Mouse (Mus musculus): ENCODE data around the gene Hoxd12.

Gene Hoxd12

DNA sequence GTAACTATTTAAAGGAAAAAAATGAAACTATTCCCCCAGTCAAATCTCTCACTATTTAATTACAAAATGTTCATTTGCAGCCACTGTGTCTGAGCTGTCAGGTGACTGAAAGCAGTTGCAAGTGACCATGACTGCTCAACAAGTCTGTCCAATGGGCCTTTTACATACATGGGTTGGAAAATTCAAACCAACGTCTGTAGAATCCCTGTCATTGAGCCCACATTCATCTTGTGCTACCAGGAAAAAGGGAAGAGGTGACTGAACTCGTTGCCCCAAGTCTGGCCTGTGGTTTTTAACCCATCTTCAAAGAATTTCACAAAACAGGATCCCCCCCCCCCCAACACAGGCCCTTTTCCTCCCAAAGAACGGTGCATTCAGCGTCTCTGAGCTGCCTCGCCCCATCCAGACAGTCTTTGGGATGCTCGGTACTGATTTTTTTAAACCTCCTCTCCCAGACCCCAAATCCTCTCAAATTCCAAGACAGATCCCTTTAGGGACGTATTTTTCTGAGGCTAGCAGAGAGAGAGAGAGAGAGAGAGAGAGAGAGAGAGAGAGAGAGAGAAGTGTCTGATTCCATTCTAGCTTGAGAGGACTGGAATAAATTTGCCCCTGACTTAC, 21.1 kb downstream of the Hoxd12 start:
- DNase-seq (ENCODE audit: low read depth, low spot score): no peak

DNA sequence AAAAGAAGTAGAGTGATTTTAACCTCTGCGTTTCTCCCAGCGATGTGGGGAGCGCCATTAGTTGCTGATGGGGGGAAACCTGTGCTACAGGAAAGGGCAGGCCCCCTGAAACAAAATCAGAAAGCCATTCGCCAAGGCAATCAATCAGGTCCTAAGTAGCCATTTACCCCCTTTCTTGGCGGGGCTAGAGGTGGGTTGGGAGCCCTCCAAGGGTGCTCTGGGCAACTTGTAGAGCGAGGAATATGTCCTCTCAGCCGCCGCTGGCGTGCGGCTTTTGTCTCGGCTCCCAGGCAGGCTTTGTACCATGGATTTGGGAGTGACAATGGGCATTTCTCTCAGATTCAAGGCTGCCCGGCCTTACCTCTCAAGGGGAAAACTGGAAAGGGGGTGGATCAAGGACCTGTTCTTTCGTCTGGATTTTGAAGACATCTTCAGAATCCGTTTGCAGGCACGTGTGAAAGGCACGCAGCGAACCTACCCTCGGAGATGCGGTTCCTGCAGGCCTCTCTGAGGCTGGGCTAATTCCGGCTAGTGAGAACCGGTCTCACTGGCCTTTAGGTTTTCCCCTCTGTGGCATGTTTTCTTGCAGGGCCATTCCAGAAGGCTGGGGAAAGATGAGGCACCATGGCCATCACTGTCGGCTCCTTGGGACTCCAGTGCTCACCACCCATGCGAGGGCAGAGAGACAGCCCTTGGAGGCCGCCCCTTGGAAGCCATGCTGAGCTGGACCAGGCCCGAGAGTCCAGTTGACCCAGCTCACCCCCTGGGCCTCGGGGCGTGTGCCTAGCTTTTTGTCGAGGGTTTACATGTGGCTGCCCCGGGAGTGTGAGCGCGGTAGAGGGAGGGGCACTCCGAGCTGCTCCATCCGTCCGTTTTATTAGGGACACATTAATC, 21.9 kb downstream of the Hoxd12 start:
- no peak for DNase-seq (ENCODE audit: low read depth, low spot score)

DNA sequence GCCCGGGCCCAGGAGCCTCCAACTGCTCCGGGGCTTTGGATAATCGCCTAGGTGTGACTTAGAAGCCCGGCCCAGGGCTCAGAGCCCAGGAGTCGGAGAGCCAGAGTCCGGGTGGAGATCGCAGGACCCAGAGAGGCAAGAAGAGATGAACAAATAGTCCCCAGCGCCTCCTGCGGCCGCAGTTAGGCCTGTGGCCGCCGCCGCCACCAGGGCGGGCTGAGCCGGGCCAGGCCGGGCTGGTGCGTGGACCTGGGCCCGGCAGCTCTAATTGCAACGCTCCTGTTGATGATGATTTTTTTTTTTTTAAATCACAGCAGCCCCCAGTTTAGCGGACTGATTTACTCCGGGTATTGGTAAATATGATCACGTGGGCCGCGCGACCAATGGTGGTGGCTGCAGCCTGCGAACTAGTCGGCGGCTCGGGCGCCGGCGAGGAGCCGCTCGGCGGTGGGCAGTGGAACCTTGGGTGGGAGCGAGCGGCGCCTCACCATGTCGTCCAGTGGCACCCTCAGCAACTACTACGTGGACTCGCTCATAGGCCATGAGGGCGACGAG, 22.8 kb downstream of the Hoxd12 start, which contains the start of gene Hoxd9:
Gene Hoxd9 (plus strand): TSS at position 161 of the 555 bp plus-strand sequence.
- no peak for DNase-seq (ENCODE audit: low read depth, low spot score)

DNA sequence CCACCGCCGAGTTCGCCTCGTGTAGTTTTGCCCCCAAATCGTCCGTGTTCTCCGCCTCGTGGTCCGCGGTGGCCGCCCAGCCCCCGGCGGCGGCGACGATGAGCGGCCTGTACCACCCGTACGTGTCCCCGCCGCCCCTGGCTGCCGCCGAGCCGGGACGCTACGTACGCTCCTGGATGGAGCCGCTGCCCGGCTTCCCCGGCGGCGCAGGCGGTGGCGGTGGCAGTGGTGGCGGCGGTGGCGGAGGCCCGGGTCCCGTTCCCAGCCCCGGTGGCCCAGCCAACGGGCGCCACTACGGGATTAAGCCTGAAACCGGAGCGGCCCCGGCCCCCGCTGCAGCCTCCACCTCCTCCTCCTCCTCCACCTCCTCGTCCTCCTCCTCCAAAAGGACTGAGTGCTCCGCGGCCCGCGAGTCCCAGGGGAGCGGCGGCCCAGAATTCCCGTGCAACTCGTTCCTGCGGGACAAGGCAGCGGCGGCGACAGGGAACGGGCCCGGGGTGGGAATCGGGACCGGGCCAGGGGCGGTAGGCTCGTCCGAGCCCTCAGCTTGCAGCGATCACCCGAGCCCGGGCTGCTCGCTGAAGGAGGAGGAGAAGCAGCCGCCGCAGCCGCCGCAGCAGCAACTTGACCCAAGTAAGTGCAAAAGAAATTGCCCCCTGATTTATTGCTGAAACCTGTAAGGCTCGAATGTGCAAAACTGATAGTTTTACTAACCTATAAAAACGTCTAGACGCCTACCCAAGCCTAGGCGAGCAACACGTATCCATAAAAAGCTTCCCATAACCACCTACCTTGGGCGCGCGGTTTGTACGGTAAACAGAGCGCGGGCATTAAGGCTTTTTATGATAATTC, 23.6 kb downstream of the Hoxd12 start:
- DNase-seq (ENCODE audit: low read depth, low spot score): no peak

DNA sequence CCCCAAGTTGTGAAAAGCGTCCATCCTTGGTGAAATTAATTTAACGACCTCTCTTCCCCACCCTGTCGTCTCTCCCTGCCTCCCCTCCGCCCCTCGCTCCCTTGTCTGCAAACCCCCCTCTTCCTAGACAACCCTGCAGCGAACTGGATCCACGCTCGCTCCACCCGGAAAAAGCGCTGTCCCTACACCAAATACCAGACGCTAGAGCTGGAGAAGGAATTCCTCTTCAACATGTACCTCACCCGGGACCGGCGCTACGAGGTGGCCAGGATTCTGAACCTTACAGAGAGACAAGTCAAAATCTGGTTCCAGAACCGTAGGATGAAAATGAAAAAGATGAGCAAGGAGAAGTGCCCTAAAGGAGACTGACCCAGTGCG, 24.2 kb downstream of the Hoxd12 start:
- DNase-seq (ENCODE audit: low read depth, low spot score): no peak

GRCm38 (mm10) chr2:74699664-74700545, 25.1 kb downstream of the Hoxd12 start:
- no peak for DNase-seq (ENCODE audit: low read depth, low spot score)

DNA sequence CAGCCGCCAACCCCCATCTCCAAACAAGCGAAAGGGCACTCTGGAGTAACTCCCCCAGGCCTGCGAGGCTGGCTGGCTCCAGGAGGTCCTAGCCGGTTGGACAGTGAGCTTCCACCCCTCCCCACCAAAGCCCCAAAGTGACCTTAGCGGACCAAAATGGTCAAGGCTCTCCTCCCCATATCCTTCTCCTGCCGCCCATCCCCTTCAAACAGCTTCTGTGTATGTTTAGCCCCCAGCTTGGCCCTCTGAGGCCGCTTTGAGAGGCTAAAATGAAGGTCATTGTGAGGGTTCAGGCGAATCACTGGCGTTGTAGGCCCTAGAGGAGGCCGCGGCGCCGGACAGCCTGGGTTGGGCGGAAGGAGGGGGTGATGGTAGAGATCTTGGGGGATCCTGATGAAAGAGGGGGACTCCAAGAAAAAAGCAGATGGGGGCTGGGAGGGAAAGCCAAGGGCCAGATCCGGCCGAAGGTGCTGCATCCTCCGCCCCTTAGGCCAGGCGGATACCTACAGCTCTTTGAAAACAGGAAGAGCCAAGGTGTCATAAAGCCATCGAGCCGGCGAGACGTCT, 25.8 kb downstream of the Hoxd12 start:
- no peak for DNase-seq (ENCODE audit: low read depth, low spot score)

GRCm38 (mm10) chr2:74701949-74702819, 27.4 kb downstream of the Hoxd12 start:
- peak; percentile 49 for DNase-seq (ENCODE audit: low read depth, low spot score)

- DNase-seq (ENCODE audit: low read depth, low spot score): no peak
These were observed 28.0 kb downstream of the Hoxd12 start for GRCm38 (mm10) chr2:74702820-74703219.

DNA sequence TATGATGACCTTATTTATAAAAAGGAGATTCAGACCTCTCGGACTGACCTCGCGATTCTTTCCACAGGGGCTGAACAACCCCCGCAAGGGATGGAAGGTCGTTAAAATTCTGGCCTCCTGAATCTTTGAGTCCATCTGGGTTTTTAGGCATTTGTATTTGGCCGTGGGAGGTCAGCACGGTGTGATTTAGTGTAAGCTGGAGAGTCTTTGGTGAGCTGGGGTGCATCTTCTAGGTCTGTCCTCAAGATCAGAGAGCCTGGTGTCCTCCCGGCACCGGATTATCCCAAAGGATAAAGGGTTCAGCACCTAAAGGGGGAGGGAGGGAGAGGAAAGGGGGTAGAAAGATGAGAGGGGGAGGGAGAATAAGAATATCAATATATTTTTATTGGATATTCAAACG, 28.5 kb downstream of the Hoxd12 start:
- no peak for DNase-seq (ENCODE audit: low read depth, low spot score)

DNA sequence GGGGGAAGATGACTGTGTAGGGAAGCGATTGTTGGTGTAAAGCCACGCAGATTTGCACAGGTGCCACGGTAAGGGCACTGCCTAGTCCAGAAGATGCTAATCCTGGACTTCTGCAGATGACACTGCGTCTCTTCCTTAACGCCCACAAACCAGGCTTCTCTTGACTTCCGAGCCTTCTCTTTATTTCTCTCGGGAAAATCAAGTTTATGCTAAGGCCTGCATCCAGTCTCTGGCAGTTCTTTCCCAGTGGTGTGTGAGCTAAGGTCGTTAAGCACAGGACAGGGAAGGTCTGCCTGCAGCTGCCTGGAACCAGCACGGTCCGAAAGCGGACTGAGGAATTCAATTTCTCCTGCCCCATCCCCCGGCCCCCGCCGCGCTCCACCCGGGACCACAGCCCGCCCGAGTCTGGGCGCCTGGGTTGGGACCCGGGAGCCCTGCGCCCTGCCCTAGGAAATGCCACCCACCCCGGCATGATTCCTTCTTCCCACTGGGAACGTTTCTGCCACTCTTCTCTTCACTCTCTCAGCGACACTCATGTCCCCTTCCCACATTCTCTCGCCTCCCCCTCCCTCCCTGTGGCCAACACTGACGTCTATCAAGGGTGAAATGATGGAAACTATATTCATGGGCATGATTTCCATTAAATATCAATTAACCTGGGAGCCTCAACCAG, 29.0 kb downstream of the Hoxd12 start:
- DNase-seq (ENCODE audit: low read depth, low spot score): no peak

GRCm38 (mm10) chr2:74704393-74704998, 29.7 kb downstream of the Hoxd12 start, which contains the start of gene Hoxd8:
TSS of gene Hoxd8 (plus strand) at chr2:74704615.
- DNase-seq (ENCODE audit: low read depth, low spot score): no peak

DNA sequence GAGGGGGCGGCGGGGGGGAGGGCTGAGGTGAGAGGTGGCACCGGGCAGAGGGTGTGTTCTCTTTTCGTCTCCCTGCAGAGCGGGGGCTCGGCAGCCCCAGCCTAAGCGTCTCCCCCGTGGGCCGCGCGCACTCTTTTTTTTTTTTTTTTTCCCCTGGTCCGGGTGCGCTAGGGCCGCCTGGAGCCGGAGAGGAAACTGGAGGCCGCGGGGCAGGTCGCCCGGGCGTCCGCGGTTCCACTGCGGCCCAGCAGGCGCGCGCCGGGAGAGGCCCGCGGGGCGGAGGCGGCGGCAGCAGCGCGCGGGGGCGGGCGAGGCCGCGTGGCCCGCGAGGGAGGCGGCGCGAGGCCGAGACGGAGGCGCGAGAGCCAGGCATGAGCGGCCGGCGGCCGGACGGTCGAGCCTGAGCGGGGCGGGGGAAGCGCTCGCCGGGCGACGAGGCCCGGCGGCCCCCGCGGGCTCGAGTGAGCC, 30.2 kb downstream of the Hoxd12 start:
- no peak for DNase-seq (ENCODE audit: low read depth, low spot score)

- DNase-seq (ENCODE audit: low read depth, low spot score): no peak
These were observed 30.8 kb downstream of the Hoxd12 start for GRCm38 (mm10) chr2:74705467-74706089.

- no peak for DNase-seq (ENCODE audit: low read depth, low spot score)
These were observed 31.7 kb downstream of the Hoxd12 start for GRCm38 (mm10) chr2:74706393-74706960.

DNA sequence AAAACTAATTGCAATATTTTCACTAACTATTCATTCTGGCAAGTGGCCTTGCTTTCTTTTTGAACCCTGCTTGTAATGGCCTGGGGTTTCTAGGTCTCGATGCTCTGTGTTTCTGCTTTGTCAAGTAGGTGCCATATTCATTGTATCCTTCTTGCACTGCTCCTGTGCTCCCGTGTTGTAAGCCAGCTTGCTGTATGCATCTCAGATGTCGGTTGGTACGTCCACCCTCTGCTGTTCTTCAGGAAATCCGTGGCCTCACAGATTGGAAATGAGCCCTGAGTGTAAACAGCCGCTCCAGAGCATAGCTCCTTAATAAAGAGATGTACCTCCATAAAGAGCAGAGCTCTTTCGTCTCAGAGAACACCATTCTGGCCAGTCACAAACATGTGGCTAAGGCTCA, 32.8 kb downstream of the Hoxd12 start:
- DNase-seq (ENCODE audit: low read depth, low spot score): no peak

DNA sequence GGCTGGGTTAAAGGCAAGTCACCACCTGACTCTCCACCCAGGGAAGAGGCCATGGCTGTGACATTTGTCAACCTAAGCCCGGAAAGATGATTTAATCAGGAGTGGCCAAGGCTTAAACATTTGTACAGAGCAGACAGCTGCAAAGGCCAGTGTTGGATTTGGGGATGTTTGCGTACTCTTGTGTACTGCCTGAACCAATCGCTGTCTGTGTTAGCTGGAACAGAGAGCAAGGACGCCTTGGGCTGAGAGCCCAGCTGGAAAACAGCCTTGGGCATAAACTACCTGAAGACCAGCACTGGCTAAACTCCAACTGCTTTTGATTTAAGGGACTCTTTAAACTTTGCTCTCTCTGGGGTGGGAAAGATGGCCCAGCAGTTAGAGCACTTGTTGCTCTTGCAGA, 33.9 kb downstream of the Hoxd12 start:
- DNase-seq (ENCODE audit: low read depth, low spot score): no peak

Measured in telencephalon, adult 2 months (tissue).